Mouse (Mus musculus): ENCODE measurements around the gene Syngr2. TPM values are rescaled to one million over a fixed set of nuclear protein-coding genes. Genes with fewer than 3 reads are reported as not detected.
"Not testable (repeated sequence)": the region's sequence is repeated elsewhere in the genome, so short reads cannot be mapped to it uniquely, and the experiment has no call there.

Gene Syngr2
- total RNA-seq, 1 experiment from 2014 or later: 62.6 TPM

DNA sequence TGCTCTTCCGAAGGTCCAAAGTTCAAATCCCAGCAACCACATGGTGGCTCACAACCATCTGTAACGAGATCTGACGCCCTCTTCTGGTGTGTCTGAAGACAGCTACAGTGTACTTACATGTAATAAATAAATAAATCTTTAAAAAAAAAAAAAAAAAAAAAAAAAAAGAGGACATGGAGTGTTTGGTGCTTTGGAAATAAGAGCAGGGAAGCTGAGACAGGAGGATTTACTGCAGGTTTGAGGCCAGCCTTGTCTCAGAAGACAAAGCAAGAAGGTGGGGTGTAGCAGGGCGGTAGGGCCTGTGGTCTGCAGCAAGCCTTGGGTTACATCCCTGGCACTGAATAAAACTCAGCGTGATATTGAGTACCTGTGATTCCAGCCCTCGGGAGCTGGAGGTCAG is 24.0 kb downstream of the Syngr2 start:
- DNase-seq: not testable (repeated sequence)

DNA sequence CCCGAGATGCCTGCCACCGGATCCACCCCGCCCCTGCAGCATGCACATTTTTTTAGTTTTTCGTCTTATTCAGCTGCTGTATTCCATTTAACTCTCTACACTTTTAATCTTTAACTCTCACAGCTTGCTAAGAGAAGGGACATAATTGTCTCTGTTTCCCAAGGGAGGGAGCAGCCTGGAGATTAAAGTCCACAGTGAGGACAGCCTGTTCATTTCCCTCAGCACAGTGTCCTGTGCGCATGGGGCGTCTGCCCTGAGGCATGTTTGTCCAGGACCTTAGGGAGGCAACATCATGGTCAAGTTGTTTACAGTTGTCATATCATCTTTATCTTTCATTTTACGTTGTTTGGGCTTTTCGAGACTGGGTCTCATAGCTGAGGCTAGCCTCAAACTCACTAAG is 24.6 kb downstream of the Syngr2 start:
- DNase-seq: no peak

DNA sequence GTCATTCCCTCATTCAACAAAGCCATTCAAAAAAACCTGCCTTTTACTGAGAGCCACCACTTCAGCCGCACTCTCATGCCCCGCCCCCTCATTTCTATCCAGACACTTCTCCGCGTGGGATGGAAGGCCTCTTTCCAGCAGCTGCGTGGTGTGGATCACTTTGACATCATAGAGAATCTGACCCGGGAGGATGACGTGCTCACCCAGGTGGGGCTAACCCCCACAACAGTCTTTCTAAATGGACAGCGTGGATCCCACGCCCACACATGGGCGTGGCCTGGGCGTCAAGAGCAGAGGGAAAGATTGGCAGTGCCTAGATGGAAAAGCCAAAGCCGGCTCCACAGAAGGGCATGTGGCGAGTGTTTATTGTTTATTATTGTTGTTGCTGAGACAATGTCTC is 26.8 kb downstream of the Syngr2 start:
- DNase-seq: peak; percentile 50

DNA sequence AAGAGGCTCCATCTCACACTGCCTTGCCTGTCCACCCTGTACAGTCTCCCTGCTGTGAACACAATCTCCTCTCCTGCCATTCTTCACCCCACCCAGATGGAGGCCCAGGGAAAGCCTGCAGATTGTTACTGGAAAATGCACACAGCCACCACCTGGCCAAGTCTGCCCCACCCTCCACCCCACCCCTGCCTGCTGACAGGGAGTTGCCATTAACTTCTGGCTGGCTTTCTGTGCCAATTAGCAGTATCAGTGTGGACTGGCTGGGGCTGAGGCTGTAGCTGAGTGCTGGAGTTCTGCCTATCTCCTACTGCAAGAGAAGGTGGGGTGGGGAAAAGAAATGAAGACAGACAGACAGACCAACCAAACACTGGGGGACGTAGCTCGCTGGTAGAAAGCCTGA is 29.1 kb downstream of the Syngr2 start:
- DNase-seq: no peak

DNA sequence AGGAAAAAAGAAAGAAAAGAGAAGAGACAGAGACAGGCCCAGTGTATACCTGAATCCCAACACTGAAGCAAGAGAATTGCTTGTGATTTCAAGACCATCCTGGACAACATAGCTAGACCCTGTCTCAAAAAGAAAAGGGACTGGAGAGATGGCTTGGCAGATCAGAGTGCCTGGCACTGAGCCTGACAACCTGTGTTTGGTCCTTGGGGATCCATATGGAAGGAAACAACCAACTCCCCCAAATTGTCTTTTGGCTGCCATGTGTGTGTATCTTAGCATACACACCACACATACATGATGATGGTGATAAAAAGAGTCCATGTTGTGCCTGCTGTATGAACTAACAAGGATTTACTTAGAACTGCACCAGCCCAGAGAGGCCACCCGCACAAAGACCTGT is 29.6 kb downstream of the Syngr2 start:
- no peak for DNase-seq

DNA sequence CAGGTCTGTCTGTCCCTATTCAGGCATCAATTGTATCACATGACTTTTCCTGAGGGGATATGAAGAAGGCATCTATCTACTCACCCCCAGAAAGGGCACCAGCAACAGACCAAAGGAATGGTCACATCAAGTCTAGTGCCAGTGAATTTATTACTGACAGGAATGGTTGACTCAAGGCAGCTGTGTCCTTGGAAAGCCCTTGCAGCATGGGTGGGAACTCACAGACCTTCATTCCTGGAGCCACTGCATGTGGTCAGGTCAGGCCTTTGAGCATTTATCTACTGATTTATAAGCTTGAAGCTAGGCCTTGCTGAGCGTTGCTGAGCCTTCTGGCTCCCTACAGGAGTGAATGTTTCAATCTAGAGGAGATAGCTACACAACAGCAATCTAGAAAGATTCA is 31.4 kb downstream of the Syngr2 start:
- peak; percentile 58 for DNase-seq

DNA sequence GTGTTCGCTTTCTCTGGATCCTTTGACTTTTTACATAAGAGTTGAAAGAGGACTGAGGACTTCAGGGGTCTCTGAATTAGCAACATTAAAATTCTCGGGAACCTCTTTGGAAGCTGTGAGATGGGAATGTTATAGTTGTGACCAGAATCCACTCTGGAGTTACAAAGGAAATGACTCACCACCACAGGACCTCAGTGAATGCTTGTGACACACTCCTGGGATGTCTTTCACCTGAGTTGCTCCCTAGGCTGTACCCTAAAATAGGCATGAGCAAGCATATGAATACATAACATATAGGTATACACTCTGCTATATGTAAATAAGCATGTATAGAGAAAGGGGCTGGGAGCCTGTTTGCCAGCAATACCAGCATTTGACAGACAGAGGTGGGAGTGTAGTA is 34.0 kb downstream of the Syngr2 start:
- no peak for DNase-seq

DNA sequence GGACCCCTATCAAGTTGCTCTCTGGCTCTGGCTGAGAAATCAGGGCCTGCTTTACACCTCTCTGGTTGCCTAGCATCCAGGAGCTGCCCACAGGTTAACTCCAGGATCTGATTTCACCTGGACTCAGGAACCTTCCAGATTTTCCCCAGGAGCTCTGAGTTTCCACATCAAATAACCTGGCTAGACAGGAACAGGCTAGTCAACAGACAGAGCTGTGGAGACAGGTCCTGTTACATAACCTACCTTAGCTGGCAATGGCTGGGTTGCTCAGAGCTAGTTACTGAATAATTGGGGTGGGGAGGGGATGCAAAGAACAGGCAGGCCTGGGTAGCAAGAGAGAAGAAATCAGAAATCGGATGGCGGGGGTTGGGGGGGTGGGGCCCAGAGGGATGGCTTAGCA is 35.5 kb downstream of the Syngr2 start:
- no peak for DNase-seq

DNA sequence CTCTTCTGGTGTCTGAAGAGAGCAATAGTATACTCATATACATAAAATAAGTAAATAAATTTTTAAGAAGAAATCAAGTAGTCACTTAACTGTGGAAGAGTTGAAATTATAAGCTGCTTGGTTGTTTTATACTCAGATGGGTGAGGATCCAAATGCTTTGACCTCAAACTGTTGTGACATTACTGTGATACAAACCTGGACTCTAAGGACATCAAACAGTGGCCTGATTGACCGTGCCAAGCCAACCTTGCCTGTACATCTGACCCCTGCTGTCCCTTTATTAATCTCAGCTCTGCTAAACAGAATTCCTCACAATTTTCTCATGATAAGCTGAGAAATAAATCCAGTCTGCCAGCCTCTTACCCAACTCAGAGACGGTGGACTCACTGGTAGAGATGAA is 36.2 kb downstream of the Syngr2 start:
- DNase-seq: no peak

DNA sequence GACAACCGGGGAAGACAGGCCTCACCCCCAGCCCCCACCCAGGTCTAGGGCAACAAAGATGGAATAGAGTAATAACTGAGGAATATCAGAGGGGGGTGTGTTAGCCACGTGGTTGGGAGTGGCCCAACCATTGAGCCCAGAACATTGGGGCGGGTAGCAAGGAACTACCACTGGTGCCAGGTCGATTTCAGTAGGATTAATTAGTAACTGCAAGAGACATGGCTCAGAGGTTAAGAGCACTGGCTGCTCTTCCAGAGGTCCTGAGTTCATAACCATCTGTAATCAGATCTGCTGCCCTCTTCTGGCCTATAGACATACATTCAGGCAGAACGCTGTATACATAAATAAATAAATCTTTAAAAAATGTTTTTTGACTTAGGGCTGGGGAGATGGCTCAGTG is 37.2 kb downstream of the Syngr2 start:
- DNase-seq: no peak

DNA sequence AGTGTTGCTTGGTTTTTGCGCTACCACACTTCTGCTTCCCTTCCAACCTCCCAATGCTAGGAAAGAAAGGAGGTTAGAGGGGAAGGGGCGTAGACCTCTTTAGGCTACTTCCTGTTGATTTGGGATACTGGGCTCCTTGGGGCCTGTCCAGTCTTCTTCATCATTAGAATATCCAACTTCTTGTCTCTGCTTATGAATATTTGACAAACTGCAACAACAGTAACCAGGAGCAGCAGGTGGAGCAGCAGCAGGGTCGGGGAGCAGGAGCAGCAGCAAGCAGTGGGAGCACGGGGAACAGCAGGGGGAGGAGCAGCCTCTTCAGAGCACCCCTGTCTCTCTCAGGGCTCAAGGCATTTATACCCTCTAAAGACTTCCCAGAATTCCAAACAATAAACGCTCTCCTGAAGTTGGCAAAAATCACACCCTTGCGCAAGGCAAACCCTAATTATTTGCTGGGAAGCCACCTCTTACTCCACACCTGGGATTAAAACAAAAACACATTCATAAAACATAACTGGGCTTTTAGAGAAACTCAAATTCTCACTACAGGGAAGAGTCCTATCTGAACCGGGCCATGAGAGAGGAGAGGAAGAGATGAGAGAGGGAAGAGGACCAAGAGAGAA is 38.2 kb downstream of the Syngr2 start:
- DNase-seq: no peak

DNA sequence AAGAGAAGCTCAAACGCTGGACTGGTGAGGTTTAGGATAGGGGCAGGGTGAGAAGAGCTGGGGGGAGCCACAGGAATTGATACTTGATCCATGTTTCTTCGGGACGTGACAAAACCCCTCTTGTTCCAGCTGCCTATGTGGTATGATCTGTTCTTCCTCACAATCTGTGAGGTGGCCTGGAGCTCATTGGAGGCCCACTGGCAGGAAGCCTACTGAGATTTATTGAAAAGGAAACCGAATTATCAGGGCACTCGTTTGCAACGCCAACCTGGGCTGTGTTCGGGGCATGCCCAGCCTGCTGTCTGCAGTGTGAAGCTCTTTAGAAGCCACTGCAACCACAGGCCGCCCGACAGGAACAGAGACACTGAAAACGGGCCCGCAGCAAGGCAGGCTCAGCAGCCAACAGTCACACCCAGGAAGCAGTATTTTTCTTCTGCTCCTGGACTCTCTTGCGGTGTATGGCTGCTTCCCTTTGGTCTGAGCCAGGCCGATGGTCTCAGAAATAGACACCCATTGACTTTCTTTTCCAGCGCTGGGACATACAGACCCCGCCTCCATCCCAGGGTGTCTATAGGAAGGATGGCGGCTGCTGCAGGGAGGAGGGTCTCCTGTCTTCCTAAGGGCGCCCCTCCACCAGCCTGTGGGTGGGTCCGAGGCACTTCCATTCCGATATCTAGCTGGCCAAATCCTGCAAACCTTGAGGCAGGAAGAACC is 39.0 kb downstream of the Syngr2 start:
- peak; percentile 67 for DNase-seq

DNA sequence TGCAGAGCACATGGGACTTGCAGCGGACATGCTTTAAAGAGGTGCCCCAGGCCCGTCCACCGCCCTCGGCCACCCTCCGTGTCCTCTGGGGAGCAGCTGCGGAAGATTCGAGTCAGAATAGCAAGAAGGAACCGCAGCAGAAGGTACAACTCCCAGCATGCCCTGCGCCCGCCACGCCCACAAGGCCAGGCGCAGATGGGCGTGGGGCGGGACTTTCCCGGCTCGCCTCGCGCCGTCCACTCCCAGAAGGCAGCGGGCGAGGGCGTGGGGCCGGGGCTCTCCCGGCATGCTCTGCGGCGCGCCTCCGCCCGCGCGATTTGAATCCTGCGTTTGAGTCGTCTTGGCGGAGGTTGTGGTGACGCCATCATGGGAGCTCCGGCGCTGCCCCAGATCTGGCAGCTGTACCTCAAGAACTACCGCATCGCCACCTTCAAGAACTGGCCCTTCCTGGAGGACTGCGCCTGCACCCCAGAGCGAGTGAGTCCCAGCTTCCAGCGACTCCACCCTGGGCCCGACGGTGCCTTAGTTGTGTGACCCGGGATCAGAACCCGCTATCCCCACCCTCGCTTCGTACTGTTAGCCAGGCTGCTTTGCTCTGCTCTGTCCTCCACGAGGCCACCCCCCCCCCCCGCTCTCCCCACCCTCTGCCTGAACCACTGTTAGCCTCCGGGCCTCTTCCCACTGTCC is 39.7 kb downstream of the Syngr2 start, which contains the start of gene Birc5:
Gene Birc5, plus strand, starts transcription at position 267 of the 687 bp plus-strand sequence.
- peak; percentile 98 for DNase-seq

DNA sequence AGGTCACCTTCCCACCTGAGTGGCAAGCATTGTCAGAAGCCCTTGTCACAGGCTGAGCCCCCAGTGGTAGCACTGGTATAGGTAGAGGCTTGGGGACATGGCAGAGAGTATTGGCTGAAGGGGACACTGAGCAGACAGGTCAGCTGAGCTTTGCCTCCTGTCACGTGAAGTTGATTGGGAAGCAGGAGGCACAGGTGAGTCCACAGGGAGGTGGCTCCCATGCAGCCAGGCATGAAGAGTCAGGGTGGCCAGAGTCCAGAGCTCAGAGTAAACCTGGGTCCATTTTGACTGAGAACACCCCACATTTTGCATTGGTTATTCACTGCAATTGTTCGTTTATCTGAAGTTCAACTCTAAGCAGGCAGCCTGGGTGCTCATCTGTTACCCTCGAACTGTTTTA is 43.4 kb downstream of the Syngr2 start:
- DNase-seq: no peak

DNA sequence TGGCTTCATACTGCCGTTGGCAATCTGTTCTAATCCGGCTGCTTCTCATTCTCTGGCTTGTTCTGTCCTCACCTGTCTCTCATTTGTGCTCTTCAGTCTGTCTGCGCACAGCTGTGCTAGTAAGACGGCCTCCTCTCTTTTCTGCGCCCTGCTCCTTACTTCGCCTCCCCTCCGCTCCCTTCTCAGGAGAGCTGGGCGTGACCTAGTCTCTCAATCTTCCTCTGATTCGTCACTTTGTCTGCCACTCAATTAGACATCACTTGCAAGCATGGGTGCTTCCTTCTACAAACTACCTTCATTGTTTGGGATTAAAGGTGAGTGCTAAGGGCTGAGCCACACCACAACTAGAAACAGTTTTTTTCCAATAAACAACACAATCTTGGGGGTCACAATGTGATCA is 44.8 kb downstream of the Syngr2 start:
- no peak for DNase-seq

DNA sequence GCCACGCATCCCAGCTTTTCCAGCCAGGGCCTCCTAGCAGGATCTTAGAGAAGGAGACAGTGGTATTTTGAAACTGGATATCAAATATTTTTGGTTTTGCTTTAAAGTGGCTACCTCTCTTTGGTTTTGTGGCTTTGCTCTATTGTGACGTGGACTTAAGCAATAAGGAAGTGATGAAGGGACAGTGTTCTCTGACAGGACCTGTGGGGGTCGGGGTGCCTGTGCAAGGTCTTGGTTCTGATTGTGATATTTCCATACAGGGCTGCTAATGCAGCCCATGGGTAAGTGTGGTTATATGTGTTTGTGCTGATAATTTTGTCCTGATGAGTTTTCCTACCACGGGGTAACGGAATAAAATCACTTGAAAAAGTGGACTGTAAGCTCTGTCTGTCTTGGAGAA is 45.9 kb downstream of the Syngr2 start:
- DNase-seq: no peak

DNA sequence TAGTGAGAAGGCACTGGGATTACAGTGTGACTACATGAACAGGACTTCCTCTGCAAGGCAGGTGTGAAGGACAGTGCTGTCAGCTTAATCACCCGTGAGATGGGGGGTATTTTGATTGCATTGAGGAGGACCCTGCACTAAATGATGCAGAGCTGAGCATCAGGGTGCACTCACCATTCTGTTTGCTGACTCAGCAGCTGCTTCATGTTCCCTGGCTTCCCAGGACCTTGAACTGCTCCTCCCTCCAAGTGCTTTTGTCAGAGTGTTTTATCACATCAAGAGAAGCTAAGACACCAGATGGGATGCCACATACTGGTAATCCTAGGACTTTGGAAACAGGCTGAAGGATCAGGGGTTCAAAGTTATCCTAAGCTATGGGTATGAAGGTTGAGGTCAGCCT is 46.5 kb downstream of the Syngr2 start:
- no peak for DNase-seq

DNA sequence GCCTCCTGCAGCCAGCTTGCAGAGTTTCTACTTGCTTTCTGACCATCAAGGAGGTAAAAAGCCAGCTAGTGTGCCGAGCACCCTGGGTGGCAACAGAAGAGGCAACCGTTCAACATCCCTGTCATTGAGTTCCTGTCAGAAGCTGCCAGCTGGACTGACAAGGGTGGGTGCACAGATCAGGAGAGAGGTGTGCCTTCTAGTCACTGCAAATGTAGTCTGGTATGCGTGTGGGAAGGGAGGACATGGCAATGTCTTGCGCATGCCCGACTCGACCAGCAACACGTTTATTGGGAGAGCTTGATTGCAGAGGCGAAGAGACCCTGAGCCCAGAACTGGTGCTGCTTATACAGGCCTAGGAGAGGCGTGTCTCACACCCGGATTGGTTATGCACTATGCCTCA is 48.0 kb downstream of the Syngr2 start:
- DNase-seq: no peak

DNA sequence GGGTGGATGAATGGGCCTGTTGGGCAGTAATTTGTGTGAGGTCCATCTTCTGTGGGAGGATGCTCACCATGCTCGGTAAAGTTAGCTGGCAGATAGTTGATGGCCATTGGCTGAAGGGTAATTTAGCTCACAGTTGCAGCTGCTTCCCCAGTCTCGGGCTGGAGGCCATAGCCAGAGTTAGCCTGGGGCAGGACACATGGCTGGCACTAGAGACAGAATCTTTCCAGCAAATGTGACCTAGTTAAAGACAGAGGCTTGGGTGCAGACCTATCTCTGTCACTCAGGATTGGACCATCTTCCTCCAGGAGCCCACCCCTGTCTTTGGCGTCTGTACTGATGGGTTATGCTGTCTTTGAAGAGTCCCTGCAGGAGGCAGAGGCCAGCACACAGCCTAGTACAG is 48.9 kb downstream of the Syngr2 start:
- no peak for DNase-seq

DNA sequence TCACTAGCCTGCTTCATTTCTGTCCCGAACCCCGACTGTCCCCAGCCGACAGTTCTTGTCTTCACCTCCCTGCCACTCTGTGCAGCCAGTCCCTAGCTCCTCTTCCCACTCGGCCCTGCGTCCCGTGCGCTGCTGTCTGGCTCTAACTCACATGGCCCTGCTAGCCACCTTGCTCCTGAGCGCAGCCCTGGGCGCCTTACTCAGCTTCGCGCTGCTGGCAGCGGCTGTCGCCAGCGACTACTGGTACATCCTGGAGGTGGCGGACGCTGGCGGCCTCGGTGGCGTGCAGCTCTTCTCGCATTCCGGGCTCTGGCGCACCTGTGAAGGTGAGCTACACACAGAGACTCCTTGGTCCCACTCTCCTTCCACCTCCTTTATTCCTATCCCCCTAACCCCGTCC is 51.1 kb downstream of the Syngr2 start, which contains the start of gene Tmem235:
Gene Tmem235, plus strand, starts transcription at position 152 of the 400 bp plus-strand sequence.
- no peak for DNase-seq

DNA sequence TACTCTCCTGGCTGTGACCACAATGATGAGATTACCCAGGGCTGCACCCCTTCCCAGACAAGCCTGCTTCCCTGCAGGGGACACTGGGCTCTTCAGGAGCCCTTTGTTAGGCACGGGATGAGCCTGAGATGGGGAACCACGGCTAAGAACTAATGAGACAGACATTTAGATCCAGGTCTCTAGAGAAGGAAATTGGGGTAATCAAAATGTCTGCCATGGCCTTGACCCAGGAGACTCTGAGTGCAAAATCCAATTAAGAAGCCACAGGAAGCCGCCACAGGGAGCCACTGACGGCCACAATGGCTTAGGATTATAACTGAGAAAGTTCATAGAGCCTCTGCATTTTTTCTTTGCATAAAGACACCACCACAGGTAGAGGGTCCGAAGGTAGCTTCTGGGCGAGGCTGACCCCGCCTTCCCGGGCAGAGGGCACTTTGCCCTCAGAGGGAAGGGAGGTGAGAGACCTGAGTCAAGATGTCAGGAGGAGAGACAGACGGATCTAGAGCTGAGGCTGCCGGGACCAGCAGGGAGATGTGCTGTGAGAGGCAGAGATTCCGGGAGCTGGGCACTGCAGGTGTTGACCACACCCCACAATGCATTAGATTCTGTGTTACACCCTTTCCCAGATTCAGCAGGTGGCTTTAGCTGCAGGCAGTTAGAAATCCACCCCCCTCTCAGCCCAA is 53.8 kb downstream of the Syngr2 start:
- no peak for DNase-seq
